Mouse (Mus musculus) embryonic facial prominence, embryonic 10.5 days (tissue): ENCODE measurements at regions not wholly inside any gene's neighbourhood (a gene's known extent, or its start where the extent isn't known, plus 50 kb on each side); places are given as distances from the start of the nearest gene placed in this dataset.

Experiments
- DNase-seq: peaks from one replicate; pipeline ENCODE4 v3.0.0-alpha.2; 2017; ENCODE audit warnings: low spot score
- H3K27ac ChIP-seq: fragments of 300-500 bp; sonication (generic); replicated peaks from 2 replicates; pipeline ENCODE4 v1.5.1; 2016; ENCODE audit warnings: mild to moderate bottlenecking
- H3K27me3 ChIP-seq: fragments of 300-500 bp; sonication (generic); replicated peaks from 2 replicates; pipeline ENCODE4 v1.6.1; 2016; ENCODE audit warnings: low read depth, mild to moderate bottlenecking; ENCODE audit not compliant: poor library complexity, severe bottlenecking
- H3K36me3 ChIP-seq: fragments of 300-500 bp; sonication (generic); replicated peaks from 2 replicates; pipeline ENCODE4 v1.6.1; 2016; ENCODE audit warnings: mild to moderate bottlenecking, moderate library complexity
- H3K4me1 ChIP-seq: fragments of 300-500 bp; sonication (generic); 2 replicates; pipeline ENCODE4 v1.6.1; 2016
- H3K4me3 ChIP-seq: fragments of 300-500 bp; sonication (generic); 2 replicates; pipeline ENCODE4 v1.5.1; 2016; ENCODE audit warnings: mild to moderate bottlenecking, moderate library complexity
- H3K9me3 ChIP-seq: fragments of 300-500 bp; sonication (generic); 2 replicates; pipeline ENCODE4 v1.6.1; 2016; ENCODE audit warnings: mild to moderate bottlenecking
- WGBS: fragments of 180-500 bp; shearing (Covaris S2); methylation state at CpG from one replicate; pipeline ENCODE4 v1.1.7; 2016; 5-methylcytosine and 5-hydroxymethylcytosine counted together

- WGBS, result 42% methylated on average over 6 of the region's 6 CpGs
Observed at GRCm38 (mm10) chr8:125338222-125338621, 231.4 kb downstream of the Sipa1l2 start.

DNA sequence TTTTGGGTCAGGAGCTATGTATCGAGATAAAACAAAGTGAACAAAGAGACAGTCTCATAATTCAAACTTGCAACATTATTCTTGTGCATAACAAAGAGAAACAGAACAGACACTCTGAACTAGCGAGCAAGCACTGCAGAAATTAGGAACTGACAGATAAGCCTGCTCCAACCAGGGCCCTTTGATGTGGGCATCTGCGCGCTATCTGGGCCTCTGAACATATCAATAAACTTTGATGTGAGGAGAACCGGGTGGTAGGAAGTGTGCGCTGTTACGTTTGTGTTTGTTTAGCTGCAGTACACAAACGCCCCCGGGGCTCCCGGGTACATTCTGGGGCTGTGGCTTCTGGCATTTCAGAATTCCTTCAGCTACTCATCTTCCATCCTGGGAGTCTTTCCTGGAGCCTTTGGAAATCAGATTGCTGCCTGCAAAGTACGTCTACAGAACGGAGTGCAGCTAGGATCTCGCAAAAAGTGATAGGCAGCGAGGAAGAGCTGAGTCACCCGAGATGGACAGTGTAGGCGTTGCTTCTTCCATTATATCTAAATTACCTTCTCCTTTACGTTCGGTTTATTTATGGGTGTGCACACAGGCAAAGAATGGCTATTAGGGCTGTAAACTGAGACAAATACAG, 232.0 kb downstream of the Sipa1l2 start:
- Histone ChIP-seq H3K9me3 (no peaks in the 10 kb centered on the region), H3K27me3 (peaks cover 69% of the 10 kb centered on the region), H3K27ac (no peak overlapping the region), H3K36me3 (no peaks in the 10 kb centered on the region), H3K4me3 (no peak overlapping the region), H3K4me1 (peaks cover 38% of the 10 kb centered on the region)
- DNase-seq, result no peak
- 69% methylated on average over 18 of the region's 18 CpGs for WGBS

More at GRCm38 (mm10) chr8:125338222-125338621, 231.4 kb downstream of the Sipa1l2 start:
- DNase-seq, result peak; percentile 43
- H3K36me3 ChIP-seq, result no peaks in the 10 kb centered on the region
- no peaks in the 10 kb centered on the region for H3K9me3 ChIP-seq
- H3K27ac ChIP-seq, result no peak overlapping the region
- H3K4me1 ChIP-seq, result peaks cover 42% of the 10 kb centered on the region
- H3K27me3 ChIP-seq, result peaks cover 68% of the 10 kb centered on the region
- H3K4me3 ChIP-seq, result no peak overlapping the region

DNA sequence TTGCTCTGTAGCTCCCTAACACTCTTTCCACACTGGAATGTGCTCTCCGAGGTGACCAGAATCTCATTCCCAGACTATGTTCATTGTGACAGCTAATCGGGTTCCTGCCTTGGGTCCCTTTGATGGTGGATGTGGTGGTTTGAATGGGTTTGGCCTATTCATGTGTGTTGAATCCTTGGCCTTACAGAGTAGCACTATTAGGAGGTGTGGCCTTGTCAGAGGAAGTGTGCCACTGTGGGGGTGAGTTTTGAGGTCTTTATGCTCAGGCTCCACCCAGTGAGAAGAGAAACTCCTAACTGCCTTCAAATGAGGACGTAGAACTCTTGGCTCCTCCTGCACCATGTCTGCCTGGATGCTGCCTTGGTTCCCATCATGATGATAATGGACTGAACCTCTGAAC, 232.8 kb downstream of the Sipa1l2 start:
- WGBS, result 68% methylated on average over 3 of the region's 3 CpGs
- Histone ChIP-seq H3K4me3 (no peak overlapping the region), H3K27me3 (peaks cover 62% of the 10 kb centered on the region), H3K27ac (no peak overlapping the region), H3K4me1 (peaks cover 36% of the 10 kb centered on the region), H3K36me3 (no peaks in the 10 kb centered on the region), H3K9me3 (no peaks in the 10 kb centered on the region)
- no peak for DNase-seq

- Histone ChIP-seq H3K4me1 (peaks cover 39% of the 10 kb centered on the region), H3K4me3 (no peak overlapping the region), H3K36me3 (no peaks in the 10 kb centered on the region), H3K27ac (no peak overlapping the region), H3K9me3 (no peaks in the 10 kb centered on the region), H3K27me3 (peaks cover 59% of the 10 kb centered on the region)
- WGBS, result 66% methylated on average over 28 of the region's 28 CpGs
- DNase-seq, result no peak
Observed at GRCm38 (mm10) chr8:125335575-125336370, 233.8 kb downstream of the Sipa1l2 start.

DNA sequence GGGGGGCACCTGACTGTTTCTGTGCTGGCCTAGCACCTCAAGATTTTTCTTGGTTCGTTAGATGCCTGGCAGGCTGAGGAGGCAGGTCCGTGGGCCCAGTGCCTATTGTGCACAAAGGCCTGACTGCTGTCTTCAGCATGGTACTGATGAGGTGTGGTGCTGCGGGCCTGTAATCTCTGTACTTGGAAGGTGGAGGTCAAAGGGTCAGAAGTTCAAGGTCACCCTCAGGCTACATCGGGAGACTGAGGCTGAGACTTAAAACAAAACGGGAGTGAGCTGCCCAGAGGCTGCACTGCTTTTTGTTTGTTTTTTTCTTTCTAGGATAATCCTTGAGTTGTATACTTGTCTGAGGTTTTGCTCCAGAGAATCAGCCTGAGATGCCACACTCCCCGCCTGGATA, 234.4 kb downstream of the Sipa1l2 start:
- Histone ChIP-seq H3K36me3 (no peaks in the 10 kb centered on the region), H3K27me3 (peaks cover 55% of the 10 kb centered on the region), H3K4me1 (peaks cover 43% of the 10 kb centered on the region), H3K27ac (no peak overlapping the region), H3K4me3 (no peak overlapping the region), H3K9me3 (no peaks in the 10 kb centered on the region)
- 39% methylated on average over 6 of the region's 6 CpGs for WGBS
- no peak for DNase-seq

- 65% methylated on average over 6 of the region's 6 CpGs for WGBS
- Histone ChIP-seq H3K36me3 (no peaks in the 10 kb centered on the region), H3K27me3 (peaks cover 55% of the 10 kb centered on the region), H3K9me3 (no peaks in the 10 kb centered on the region), H3K4me1 (peaks cover 47% of the 10 kb centered on the region), H3K4me3 (no peak overlapping the region), H3K27ac (no peak overlapping the region)
- no peak for DNase-seq
Observed at GRCm38 (mm10) chr8:125330638-125331037, 239.0 kb downstream of the Sipa1l2 start.

- H3K27me3 ChIP-seq, result peaks cover 35% of the 10 kb centered on the region
- WGBS, result 87% methylated on average over 4 of the region's 4 CpGs
- H3K4me3 ChIP-seq, result no peak overlapping the region
- peaks cover 47% of the 10 kb centered on the region for H3K4me1 ChIP-seq
- H3K9me3 ChIP-seq, result no peaks in the 10 kb centered on the region
- H3K27ac ChIP-seq, result no peak overlapping the region
- no peak for DNase-seq
- H3K36me3 ChIP-seq, result no peaks in the 10 kb centered on the region
Observed at GRCm38 (mm10) chr8:125328650-125329049, 241.0 kb downstream of the Sipa1l2 start.

- Histone ChIP-seq H3K27me3 (peaks cover 30% of the 10 kb centered on the region; the same call in 1 of the 2 replicates), H3K36me3 (no peaks in the 10 kb centered on the region), H3K4me3 (no peak overlapping the region), H3K27ac (peak overlapping the region; percentile 15), H3K9me3 (no peaks in the 10 kb centered on the region), H3K4me1 (peaks cover 46% of the 10 kb centered on the region)
- 69% methylated on average over 13 of the region's 13 CpGs for WGBS
- DNase-seq, result no peak
Observed at GRCm38 (mm10) chr8:125327551-125328262, 241.9 kb downstream of the Sipa1l2 start.

- WGBS, result 78% methylated on average over 6 of the region's 6 CpGs
- Histone ChIP-seq H3K36me3 (no peaks in the 10 kb centered on the region), H3K4me3 (no peak overlapping the region), H3K27ac (no peak overlapping the region), H3K27me3 (peaks cover 30% of the 10 kb centered on the region; the same call in 1 of the 2 replicates), H3K9me3 (no peaks in the 10 kb centered on the region), H3K4me1 (peaks cover 46% of the 10 kb centered on the region)
- DNase-seq, result no peak
Observed at GRCm38 (mm10) chr8:125327006-125327405, 242.6 kb downstream of the Sipa1l2 start.

GRCm38 (mm10) chr8:125325736-125326135, 243.9 kb downstream of the Sipa1l2 start:
- Histone ChIP-seq H3K27me3 (peaks cover 32% of the 10 kb centered on the region; the same call in 1 of the 2 replicates), H3K9me3 (no peaks in the 10 kb centered on the region), H3K4me3 (no peak overlapping the region), H3K27ac (no peak overlapping the region), H3K4me1 (peaks cover 43% of the 10 kb centered on the region), H3K36me3 (no peaks in the 10 kb centered on the region)
- WGBS, result 65% methylated on average over 6 of the region's 6 CpGs
- DNase-seq, result peak; percentile 40

DNA sequence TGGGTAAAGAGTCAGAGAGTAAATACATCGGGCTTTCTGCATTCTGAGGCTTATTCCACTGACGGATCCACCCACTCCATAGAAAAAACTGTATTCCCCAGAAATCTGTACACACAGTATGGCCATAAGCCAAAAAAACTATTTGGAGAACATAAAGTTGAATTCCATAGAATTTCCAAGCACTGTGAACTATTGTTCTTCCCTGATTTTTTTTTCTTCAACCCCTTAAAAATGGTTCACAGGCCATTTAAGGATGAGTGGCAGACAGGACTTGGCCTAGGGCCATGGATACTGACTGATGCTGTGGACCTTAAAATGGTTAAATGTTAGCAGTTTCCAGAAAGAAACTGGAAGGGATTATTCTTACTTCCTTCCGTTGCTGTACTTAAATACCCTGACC, 247.0 kb downstream of the Sipa1l2 start:
- Histone ChIP-seq H3K4me3 (no peak overlapping the region), H3K9me3 (no peaks in the 10 kb centered on the region), H3K4me1 (peaks cover 28% of the 10 kb centered on the region), H3K36me3 (no peaks in the 10 kb centered on the region), H3K27ac (no peak overlapping the region), H3K27me3 (peaks cover 34% of the 10 kb centered on the region)
- 79% methylated on average over 3 of the region's 3 CpGs for WGBS
- DNase-seq, result no peak

GRCm38 (mm10) chr8:125317584-125317991, 252.0 kb downstream of the Sipa1l2 start:
- Histone ChIP-seq H3K4me1 (peaks cover 16% of the 10 kb centered on the region), H3K36me3 (no peaks in the 10 kb centered on the region), H3K27me3 (peaks cover 22% of the 10 kb centered on the region), H3K9me3 (no peaks in the 10 kb centered on the region), H3K4me3 (no peak overlapping the region), H3K27ac (no peak overlapping the region)
- DNase-seq, result no peak
- 93% methylated on average over 6 of the region's 6 CpGs for WGBS
